Mouse (Mus musculus) intestine, embryonic 15.5 days (tissue): ENCODE results near the gene Atg9b. TPM values are rescaled to one million over a fixed set of nuclear protein-coding genes. Genes with fewer than 3 reads are reported as not detected.
A peak's percentile ranks its signal among the peaks of the same experiment; 100 is the strongest.

Experiments used
- ATAC-seq: fragments of 200-750 bp; cut with Nextera tagmentation; 2 replicates; pipeline ENCODE4 v1.8.0; 2017; ENCODE audit warnings: moderate TSS enrichment, moderate library complexity
- H3K27ac ChIP-seq: fragments of 300-500 bp; sonication (generic); 2 replicates; pipeline ENCODE4 v1.5.1; 2015; ENCODE audit warnings: mild to moderate bottlenecking, inconsistent platforms
- H3K27me3 ChIP-seq: fragments of 300-500 bp; sonication (generic); replicated peaks from 2 replicates; pipeline ENCODE4 v1.6.1; 2015; ENCODE audit warnings: inconsistent platforms
- H3K36me3 ChIP-seq: fragments of 300-500 bp; sonication (generic); 2 replicates; pipeline ENCODE4 v1.6.1; 2015; ENCODE audit warnings: inconsistent platforms
- H3K4me1 ChIP-seq: fragments of 300-500 bp; sonication (generic); replicated peaks from 2 replicates; pipeline ENCODE4 v1.6.1; 2015; ENCODE audit warnings: inconsistent platforms
- H3K4me2 ChIP-seq: fragments of 300-500 bp; sonication (generic); replicated peaks from 2 replicates; pipeline ENCODE4 v1.6.1; 2015; ENCODE audit warnings: mild to moderate bottlenecking, inconsistent platforms
- H3K4me3 ChIP-seq: fragments of 300-500 bp; sonication (generic); replicated peaks from 2 replicates; pipeline ENCODE4 v1.5.1; 2015; ENCODE audit warnings: inconsistent platforms
- H3K9ac ChIP-seq: fragments of 300-500 bp; sonication (generic); 2 replicates; pipeline ENCODE4 v1.6.1; 2015; ENCODE audit warnings: inconsistent platforms
- H3K9me3 ChIP-seq: fragments of 300-500 bp; sonication (generic); 2 replicates; pipeline ENCODE4 v1.6.1; 2016; ENCODE audit warnings: inconsistent platforms
- WGBS: fragments of 180-500 bp; shearing (Covaris S2); methylation state at CpG from one replicate; pipeline ENCODE4 v1.1.7; 2015; 5-methylcytosine and 5-hydroxymethylcytosine counted together
- polyA plus RNA-seq: library from polyadenylated mRNA; unstranded; fragments of >200 nt; fragmentation: Nextera tagmentation; extraction: Ambion mirVana; gene quantifications from 2 replicates; pipeline ENCODE4 v1.2.1, GENCODE M21; 2015

The Atg9b gene
- polyA plus RNA-seq, 1 experiment from 2014 or later: 1.6 TPM

- H3K27me3 ChIP-seq: no peaks in the 10 kb centered on the region
- H3K4me1 ChIP-seq: peaks cover 55% of the 10 kb centered on the region
- WGBS: under 1% methylated on average over 24 of the region's 24 CpGs
- no peaks in the 10 kb centered on the region for H3K9me3 ChIP-seq
- H3K27ac ChIP-seq: peak overlapping the region; percentile 95
- peak overlapping the region; percentile 67 for H3K9ac ChIP-seq
- H3K4me3 ChIP-seq: peak overlapping the region; percentile 74
- ATAC-seq: peak; percentile 70
- H3K36me3 ChIP-seq: no peaks in the 10 kb centered on the region
- peak overlapping the region; percentile 97 for H3K4me2 ChIP-seq
These were observed 39.6 kb downstream of the Atg9b start for GRCm38 (mm10) chr5:24352251-24352859.

DNA sequence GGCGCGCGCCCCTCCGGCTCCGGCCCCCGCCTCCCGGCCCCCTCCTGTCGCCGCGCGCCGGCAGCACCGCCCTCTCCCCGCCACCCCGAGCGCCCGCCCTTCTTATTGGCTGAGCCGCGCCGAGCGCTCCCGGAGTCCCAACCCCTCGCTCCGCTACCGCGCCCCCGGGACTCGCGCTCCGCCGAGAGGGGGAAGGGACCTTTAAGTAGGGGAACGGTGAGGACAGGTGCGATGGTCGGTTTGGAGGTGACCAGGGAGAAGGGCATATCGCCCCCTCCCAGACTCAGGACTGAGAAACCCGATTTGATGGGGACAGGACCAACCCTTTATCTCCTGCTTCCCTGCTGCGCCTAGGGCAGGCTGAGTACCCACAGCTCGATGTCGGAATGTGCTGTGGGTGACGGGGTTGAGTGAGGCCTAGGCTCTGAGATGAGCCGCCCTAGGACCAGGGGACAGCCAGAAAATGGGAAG, 40.2 kb downstream of the Atg9b start:
- H3K4me2 ChIP-seq: peak overlapping the region; percentile 97
- H3K4me3 ChIP-seq: peak overlapping the region; percentile 74
- peak; percentile 81 for ATAC-seq
- H3K9me3 ChIP-seq: no peaks in the 10 kb centered on the region
- peaks cover 55% of the 10 kb centered on the region for H3K4me1 ChIP-seq
- peak overlapping the region; percentile 95 for H3K27ac ChIP-seq
- peak overlapping the region; percentile 67 for H3K9ac ChIP-seq
- WGBS: 2% methylated on average over 35 of the region's 41 CpGs
- no peaks in the 10 kb centered on the region for H3K27me3 ChIP-seq
- no peaks in the 10 kb centered on the region for H3K36me3 ChIP-seq

- Histone ChIP-seq H3K9me3 (no peaks in the 10 kb centered on the region), H3K36me3 (no peaks in the 10 kb centered on the region), H3K4me2 (peak within 1 kb of the TSS; percentile 97), H3K27ac (peak within 1 kb of the TSS; percentile 95), H3K9ac (peak within 1 kb of the TSS; percentile 67), H3K27me3 (no peaks in the 10 kb centered on the region), H3K4me1 (peaks cover 55% of the 10 kb centered on the region), H3K4me3 (peak within 1 kb of the TSS; percentile 74)
- ATAC-seq: peak; percentile 27
- 0% methylated on average over 49 of the region's 53 CpGs for WGBS
These were observed 40.7 kb downstream of the Atg9b start, which contains the start of gene Kcnh2 for GRCm38 (mm10) chr5:24351278-24351677. TSS of gene Kcnh2 (minus strand) at chr5:24351604.

- Histone ChIP-seq H3K27me3 (no peaks in the 10 kb centered on the region), H3K27ac (peak overlapping the region; percentile 95; the same call in 1 of the 2 replicates)
- 34% methylated on average over 15 of the region's 15 CpGs for WGBS
These were observed 41.3 kb downstream of the Atg9b start for GRCm38 (mm10) chr5:24350531-24351250.

DNA sequence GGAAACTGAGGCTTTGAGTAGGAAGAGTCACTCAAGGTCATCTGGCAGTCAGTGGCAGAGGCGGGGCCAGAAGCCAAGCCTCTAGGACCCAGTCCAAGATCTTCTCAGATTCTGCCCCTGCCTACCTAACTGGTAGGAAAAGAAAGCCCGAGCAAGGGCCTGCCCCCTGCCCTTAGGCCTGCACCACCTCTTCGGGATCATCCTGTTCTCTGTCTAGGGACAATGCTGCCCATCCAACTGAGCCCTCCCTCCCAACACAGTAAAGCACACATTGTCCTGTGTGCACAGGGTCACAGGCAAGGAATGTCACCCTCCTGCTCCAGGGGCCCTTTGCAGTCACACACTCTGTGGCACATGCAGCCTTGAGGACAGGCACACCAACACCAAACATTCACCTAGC, 41.9 kb downstream of the Atg9b start:
- Histone ChIP-seq H3K27ac (no peak overlapping the region), H3K4me2 (peak overlapping the region; percentile 97), H3K9me3 (no peaks in the 10 kb centered on the region), H3K9ac (no peak overlapping the region), H3K4me1 (peaks cover 60% of the 10 kb centered on the region), H3K4me3 (peak overlapping the region; percentile 74), H3K36me3 (no peaks in the 10 kb centered on the region), H3K27me3 (no peaks in the 10 kb centered on the region)
- ATAC-seq: no peak
- 56% methylated on average over 3 of the region's 3 CpGs for WGBS

More at GRCm38 (mm10) chr5:24350531-24351250, 41.3 kb downstream of the Atg9b start:
- peak overlapping the region; percentile 74 for H3K4me3 ChIP-seq
- peak overlapping the region; percentile 97 for H3K4me2 ChIP-seq
- ATAC-seq: no peak
- no peaks in the 10 kb centered on the region for H3K36me3 ChIP-seq
- H3K9ac ChIP-seq: peak overlapping the region; percentile 67
- H3K4me1 ChIP-seq: peaks cover 55% of the 10 kb centered on the region
- H3K9me3 ChIP-seq: no peaks in the 10 kb centered on the region

DNA sequence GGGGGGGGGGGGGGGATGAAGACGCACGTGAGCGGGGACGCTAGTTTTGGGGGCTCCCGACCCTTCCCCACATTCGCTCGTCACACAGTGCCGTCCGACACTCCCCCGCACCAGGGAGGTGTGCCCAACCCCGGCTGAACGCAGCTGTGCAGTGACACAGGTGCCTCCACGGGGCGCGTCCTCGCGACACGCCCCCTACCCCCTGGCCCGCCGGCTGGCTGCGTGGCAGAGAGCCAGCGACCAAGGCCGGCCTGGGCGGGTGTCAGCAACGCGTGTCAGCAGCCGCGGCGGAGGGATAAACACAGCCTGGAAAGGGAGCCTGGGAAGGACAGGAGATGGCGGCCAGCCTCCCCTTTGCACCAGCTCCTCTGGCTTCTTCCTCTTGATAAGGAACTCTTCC, 43.4 kb downstream of the Atg9b start:
- H3K27me3 ChIP-seq: no peaks in the 10 kb centered on the region
- H3K4me1 ChIP-seq: peaks cover 70% of the 10 kb centered on the region
- ATAC-seq: no peak
- H3K27ac ChIP-seq: peak overlapping the region; percentile 62
- no peaks in the 10 kb centered on the region for H3K9me3 ChIP-seq
- no peaks in the 10 kb centered on the region for H3K36me3 ChIP-seq
- H3K4me2 ChIP-seq: peak overlapping the region; percentile 97
- 0% methylated on average over 30 of the region's 30 CpGs for WGBS
- H3K9ac ChIP-seq: peak overlapping the region; percentile 31; the same call in 1 of the 2 replicates
- H3K4me3 ChIP-seq: peak overlapping the region; percentile 42

GRCm38 (mm10) chr5:24348128-24348527, 43.8 kb downstream of the Atg9b start:
- Histone ChIP-seq H3K4me2 (peak overlapping the region; percentile 97), H3K4me3 (peak overlapping the region; percentile 42), H3K27me3 (no peaks in the 10 kb centered on the region), H3K4me1 (peaks cover 71% of the 10 kb centered on the region), H3K36me3 (no peaks in the 10 kb centered on the region), H3K27ac (peak overlapping the region; percentile 62), H3K9me3 (no peaks in the 10 kb centered on the region), H3K9ac (0 out of 2 replicates have a peak overlapping the region, but pooled peaks have one; percentile 31)
- WGBS: under 1% methylated on average over 41 of the region's 41 CpGs
- peak; percentile 64 for ATAC-seq

GRCm38 (mm10) chr5:24347186-24347875, 44.6 kb downstream of the Atg9b start:
- ATAC-seq: no peak
- Histone ChIP-seq H3K4me2 (peak overlapping the region; percentile 97), H3K4me3 (peak overlapping the region; percentile 42; the same call in 1 of the 2 replicates), H3K27ac (peak overlapping the region; percentile 62; the same call in 1 of the 2 replicates), H3K9ac (no peak overlapping the region), H3K36me3 (no peaks in the 10 kb centered on the region), H3K4me1 (peaks cover 68% of the 10 kb centered on the region), H3K9me3 (no peaks in the 10 kb centered on the region), H3K27me3 (no peaks in the 10 kb centered on the region)
- WGBS: 33% methylated on average over 7 of the region's 7 CpGs

DNA sequence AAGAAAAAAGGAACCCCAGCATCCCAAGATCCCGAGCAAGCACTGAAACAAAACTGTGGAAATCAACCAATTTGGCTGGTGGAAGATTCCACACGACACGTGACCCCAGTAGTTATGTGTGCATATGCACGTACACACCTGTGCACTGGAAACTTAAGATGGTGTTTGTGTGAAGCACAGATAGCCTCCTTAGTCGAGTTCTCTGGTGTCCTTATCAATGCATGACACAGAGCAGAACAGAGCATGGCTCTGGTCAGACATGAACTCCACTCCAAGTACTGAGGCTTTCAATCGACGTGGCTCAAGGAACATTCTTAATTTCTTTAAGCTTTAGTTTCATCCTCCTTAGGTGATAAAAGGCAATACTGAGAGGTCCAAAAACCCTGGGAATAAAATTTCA, 45.6 kb downstream of the Atg9b start:
- ATAC-seq: no peak
- Histone ChIP-seq H3K4me3 (no peak overlapping the region), H3K9ac (no peak overlapping the region), H3K9me3 (no peaks in the 10 kb centered on the region), H3K4me2 (no peak overlapping the region), H3K4me1 (peaks cover 62% of the 10 kb centered on the region), H3K27me3 (no peaks in the 10 kb centered on the region), H3K36me3 (no peaks in the 10 kb centered on the region), H3K27ac (no peak overlapping the region)
- 81% methylated on average over 7 of the region's 7 CpGs for WGBS

- Histone ChIP-seq H3K9me3 (no peaks in the 10 kb centered on the region), H3K4me1 (peaks cover 50% of the 10 kb centered on the region), H3K27ac (peak overlapping the region; percentile 85), H3K4me3 (no peak overlapping the region), H3K27me3 (no peaks in the 10 kb centered on the region), H3K9ac (0 out of 2 replicates have a peak overlapping the region, but pooled peaks have one; percentile 1), H3K36me3 (no peaks in the 10 kb centered on the region), H3K4me2 (peak overlapping the region; percentile 47)
- peak; percentile 71 for ATAC-seq
- WGBS: 14% methylated on average over 12 of the region's 12 CpGs
These were observed 47.4 kb downstream of the Atg9b start for GRCm38 (mm10) chr5:24344477-24345051.

DNA sequence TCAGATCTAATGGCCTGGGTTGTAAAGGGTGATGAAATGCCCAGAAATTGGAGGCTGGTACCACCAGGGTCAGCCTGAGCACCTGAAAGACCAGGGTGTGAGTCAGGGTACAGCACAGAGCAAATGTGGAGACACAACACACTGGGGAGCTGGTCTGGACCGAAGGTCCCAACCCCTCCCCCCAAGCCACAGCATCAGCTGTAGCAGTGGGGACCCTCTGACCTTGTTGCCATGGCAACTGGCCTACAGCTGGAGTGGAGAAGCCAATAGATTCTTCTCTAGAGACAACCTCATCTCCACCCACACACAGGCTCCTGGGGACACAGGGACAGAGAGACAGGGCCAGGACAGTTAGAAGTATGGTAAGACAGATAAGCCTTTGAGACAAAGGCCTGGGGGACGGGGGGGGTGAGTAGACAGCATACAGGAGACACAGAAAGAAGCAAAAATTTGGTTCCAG, 47.9 kb downstream of the Atg9b start:
- no peak for ATAC-seq
- no peak overlapping the region for H3K4me3 ChIP-seq
- H3K9me3 ChIP-seq: no peaks in the 10 kb centered on the region
- H3K27me3 ChIP-seq: no peaks in the 10 kb centered on the region
- H3K9ac ChIP-seq: 0 out of 2 replicates have a peak overlapping the region, but pooled peaks have one; percentile 1
- H3K27ac ChIP-seq: peak overlapping the region; percentile 85
- no peaks in the 10 kb centered on the region for H3K36me3 ChIP-seq
- WGBS: 21% methylated on average over 2 of the region's 2 CpGs
- H3K4me2 ChIP-seq: peak overlapping the region; percentile 47
- H3K4me1 ChIP-seq: peaks cover 44% of the 10 kb centered on the region
